Mouse (Mus musculus) CH12.LX (cell line): Measurements from ENCODE around the gene Mgat5b.
"Not testable (repeated sequence)": the region's sequence is repeated elsewhere in the genome, so short reads cannot be mapped to it uniquely, and the experiment has no call there.

Source experiments
- CTCF ChIP-seq, 2 experiments: IDR thresholded peaks in 1 of 2; conservative IDR thresholded peaks in 1 of 2; 2 replicates each; pipeline ENCODE4 v1.5.1; 2011 to 2012; ENCODE audit warnings: low read depth in 2 of 2, low read length in 2 of 2, improper control_type of control experiment in 1 of 2, inconsistent platforms in 1 of 2, mild to moderate bottlenecking in 1 of 2, moderate library complexity in 1 of 2
- E2F4 ChIP-seq: IDR thresholded peaks from 2 replicates; pipeline ENCODE4 v1.6.1; 2011; ENCODE audit warnings: low read depth, low read length, improper control_type of control experiment; ENCODE audit not compliant: insufficient replicate concordance
- EP300 ChIP-seq: IDR thresholded peaks from 2 replicates; pipeline ENCODE4 v1.6.1; 2011; ENCODE audit warnings: low read length, improper control_type of control experiment
- POLR2A ChIP-seq: IDR thresholded peaks from 2 replicates; pipeline ENCODE4 v1.6.1; 2011; ENCODE audit warnings: low read depth, mild to moderate bottlenecking, improper control_type of control experiment, low read length
- SMC3 ChIP-seq: IDR thresholded peaks from 2 replicates; pipeline ENCODE4 v1.6.1; 2011; ENCODE audit warnings: low read depth, low read length, improper control_type of control experiment

GRCm38 (mm10) chr11:116902588-116902987 is 16.1 kb upstream of the Mgat5b start:
- not testable (repeated sequence) for TF ChIP-seq EP300; POLR2A; CTCF (conservative IDR thresholded peaks at IDR 0.05 in 1 of 2, IDR thresholded peaks at IDR 0.05 in 1 of 2; ENCODE audit: low read depth in 2 of 2, low read length in 2 of 2); E2F4; SMC3
